Mouse (Mus musculus) left cerebral cortex, adult 11 months (tissue): ENCODE measurements around the gene Plxna1.

Source experiments
- DNase-seq: peaks from one replicate; pipeline ENCODE4 v3.0.0; 2022; ENCODE audit warnings: low spot score

The Plxna1 gene

GRCm38 (mm10) chr6:89362281-89363106, at the start of gene Plxna1:
Gene Plxna1, minus strand, starts transcription at chr6:89362620.
- DNase-seq, result no peak

GRCm38 (mm10) chr6:89409041-89409440, 46.6 kb upstream of the Plxna1 start:
- no peak for DNase-seq

GRCm38 (mm10) chr6:89408259-89408658, 45.8 kb upstream of the Plxna1 start:
- no peak for DNase-seq

GRCm38 (mm10) chr6:89407247-89407889, 44.9 kb upstream of the Plxna1 start:
- DNase-seq, result no peak

GRCm38 (mm10) chr6:89404964-89405363, 42.5 kb upstream of the Plxna1 start:
- DNase-seq, result no peak

GRCm38 (mm10) chr6:89403257-89404225, 41.1 kb upstream of the Plxna1 start:
- DNase-seq, result no peak

- DNase-seq, result no peak
Observed at GRCm38 (mm10) chr6:89402406-89402805, 40.0 kb upstream of the Plxna1 start.

GRCm38 (mm10) chr6:89399564-89399963, 37.1 kb upstream of the Plxna1 start:
- no peak for DNase-seq

GRCm38 (mm10) chr6:89397919-89398318, 35.5 kb upstream of the Plxna1 start:
- DNase-seq, result no peak

- DNase-seq, result no peak
Observed at GRCm38 (mm10) chr6:89393820-89394219, 31.4 kb upstream of the Plxna1 start.

- DNase-seq, result no peak
Observed at GRCm38 (mm10) chr6:89392213-89392612, 29.8 kb upstream of the Plxna1 start.

- no peak for DNase-seq
Observed at GRCm38 (mm10) chr6:89389771-89390170, 27.4 kb upstream of the Plxna1 start.

GRCm38 (mm10) chr6:89386956-89387355, 24.5 kb upstream of the Plxna1 start:
- no peak for DNase-seq

GRCm38 (mm10) chr6:89384699-89385098, 22.3 kb upstream of the Plxna1 start:
- DNase-seq, result no peak

- DNase-seq, result no peak
Observed at GRCm38 (mm10) chr6:89381851-89382250, 19.4 kb upstream of the Plxna1 start.

- DNase-seq, result no peak
Observed at GRCm38 (mm10) chr6:89381172-89381571, 18.8 kb upstream of the Plxna1 start.

GRCm38 (mm10) chr6:89380751-89381150, 18.3 kb upstream of the Plxna1 start:
- DNase-seq, result no peak

GRCm38 (mm10) chr6:89378264-89378663, 15.8 kb upstream of the Plxna1 start:
- DNase-seq, result no peak

- no peak for DNase-seq
Observed at GRCm38 (mm10) chr6:89368812-89369211, 6.4 kb upstream of the Plxna1 start.

- no peak for DNase-seq
Observed at GRCm38 (mm10) chr6:89364342-89364741, 1.9 kb upstream of the Plxna1 start.

GRCm38 (mm10) chr6:89363107-89363451, 659 bp upstream of the Plxna1 start:
- DNase-seq, result no peak
